Mouse (Mus musculus): ENCODE results near the gene Tmed9.

GRCm38 (mm10) chr13:55543447-55543846 lies 30.1 kb upstream of the Tmed9 start:
- TF ChIP-seq CTCF (IDR thresholded peaks at IDR 0.05) (no peak), POLR2A (IDR thresholded peaks at IDR 0.05; ENCODE audit: insufficient read depth, low read depth, low read length) (no peak)
